Mouse (Mus musculus) liver, embryonic 14.5 days (tissue): ENCODE results near the gene Rubcn.

Source experiments
- CTCF ChIP-seq: IDR thresholded peaks from 2 replicates; pipeline ENCODE4 v1.5.1; 2016; ENCODE audit warnings: antibody characterized with exemption, low read depth, control low read depth
- EP300 ChIP-seq: IDR thresholded peaks from 2 replicates; pipeline ENCODE4 v1.6.1; 2016; ENCODE audit warnings: antibody characterized with exemption, low read depth

- no peak for TF ChIP-seq CTCF
- no peak for TF ChIP-seq EP300
Observed at GRCm38 (mm10) chr16:32824061-32824460, 53.5 kb downstream of the Rubcn start.
